Mouse (Mus musculus) thymus, adult 2 months (tissue): ENCODE results near the gene Gm6583.

Source experiments
- CTCF ChIP-seq: fragments of 200-500 bp; IDR thresholded peaks from 2 replicates; pipeline ENCODE4 v1.5.1; 2012; ENCODE audit warnings: mild to moderate bottlenecking, control low read depth, low read length, moderate library complexity, borderline replicate concordance; ENCODE audit not compliant: control insufficient read depth, poor library complexity, insufficient read depth; ENCODE audit errors: extremely low read depth
- POLR2A ChIP-seq: fragments of 200-500 bp; IDR thresholded peaks from 2 replicates; pipeline ENCODE4 v1.6.1; 2012; ENCODE audit warnings: mild to moderate bottlenecking, low read length, control low read depth, moderate library complexity; ENCODE audit not compliant: control insufficient read depth, poor library complexity, insufficient read depth; ENCODE audit errors: extremely low read depth

- TF ChIP-seq POLR2A = no peak
- TF ChIP-seq CTCF = no peak
Observed at GRCm38 (mm10) chr5:112367338-112367737, 11.5 kb upstream of the Gm6583 start.
